In genomic region chr16:38800091-38800490, GRCm38 (mm10) we compare ENCODE assay signal across 11 mouse cellular contexts. TPM values are rescaled to one million over a fixed set of nuclear protein-coding genes. Genes with fewer than 3 reads are reported as not detected.
DNase-seq lines count a peak whose midpoint lies in the region; ATAC-seq and TF ChIP-seq lines count a peak whose summit lies in the region.
"Had no signal": no experiment of that assay in that cellular context is flagged by ENCODE, and none has a peak within 500 bp of the region (broad histone marks: within the 10 kb centered on the region; RNA-seq: fewer than 3 reads in every experiment).

Upk1b (minus strand) TSS chr16:38800328.

- no peak for TF ChIP-seq CTCF in kidney, adult 2 months (conservative IDR thresholded peaks at IDR 0.05; ENCODE audit: insufficient read depth, insufficient read length, low read depth, low read length)
- no peak for TF ChIP-seq CTCF in left cerebral cortex, adult 2 months (IDR thresholded peaks at IDR 0.05)

- no peak within 1 kb of the TSS for H3K4me3 ChIP-seq in kidney, adult 2 months (ENCODE audit: insufficient read depth, low read depth, low read length)
- no peak within 1 kb of the TSS for H3K4me3 ChIP-seq in intestine, embryonic 16.5 days (ENCODE audit: low read length)
- peak within 1 kb of the TSS; percentile 17 for H3K4me3 ChIP-seq in stomach, embryonic 16.5 days (replicated peaks; ENCODE audit: low read length)
- no peak within 1 kb of the TSS for H3K4me3 ChIP-seq in left cerebral cortex, adult 2 months
- H3K4me3 ChIP-seq: liver, embryonic 13.5 days; neural tube, embryonic 13.5 days had no signal

- H3K4me1 ChIP-seq in kidney, adult 2 months (ENCODE audit: control insufficient read depth, insufficient read depth, low read length) = no peaks in the 10 kb centered on the region
- H3K4me1 ChIP-seq in intestine, embryonic 16.5 days (ENCODE audit: control insufficient read depth, insufficient read depth, low read length) = no peaks in the 10 kb centered on the region
- H3K4me1 ChIP-seq in stomach, embryonic 16.5 days (ENCODE audit: control insufficient read depth, insufficient read depth, low read length) = no peaks in the 10 kb centered on the region
- H3K4me1 ChIP-seq: liver, embryonic 13.5 days; neural tube, embryonic 13.5 days had no signal

- no peaks in the 10 kb centered on the region for H3K9me3 ChIP-seq in intestine, embryonic 16.5 days (ENCODE audit: control insufficient read depth, low read length)
- H3K9me3 ChIP-seq in stomach, embryonic 16.5 days (replicated peaks; ENCODE audit: control insufficient read depth, low read length) = no peaks in the 10 kb centered on the region
- H3K9me3 ChIP-seq: liver, embryonic 13.5 days; neural tube, embryonic 13.5 days had no signal

- peak; percentile 18 to 37 for DNase-seq in kidney, postnatal 4 days
- DNase-seq in kidney, adult 2 months = no peak
- DNase-seq in embryo, embryonic 10.5 days (ENCODE audit: low spot score) = peak; percentile 25
- DNase-seq in B cell, adult 2 months = no peak
- no peak for DNase-seq in gastrocnemius, postnatal 10 days
- no peak for DNase-seq in left cerebral cortex, adult 2 months (ENCODE audit: extremely low spot score in 1 of 2, low spot score in 2 of 2)
- DNase-seq: cerebellum, adult 9-11 months; liver, embryonic 13.5 days had no signal

- WGBS in kidney, adult 2 months = 22% methylated on average over 10 of the region's 10 CpGs
- WGBS in intestine, embryonic 16.5 days = 28% methylated on average over 10 of the region's 10 CpGs
- 20% methylated on average over 10 of the region's 10 CpGs for WGBS in stomach, embryonic 16.5 days

- H3K27ac ChIP-seq in kidney, adult 2 months (ENCODE audit: insufficient read depth, low read depth, low read length) = no peak within 1 kb of the TSS
- no peak within 1 kb of the TSS for H3K27ac ChIP-seq in intestine, embryonic 16.5 days (ENCODE audit: low read length)
- H3K27ac ChIP-seq in stomach, embryonic 16.5 days (ENCODE audit: low read length) = peak within 1 kb of the TSS; percentile 23; the same call in 1 of the 2 replicates
- H3K27ac ChIP-seq in left cerebral cortex, adult 2 months = no peak within 1 kb of the TSS
- H3K27ac ChIP-seq: liver, embryonic 13.5 days; neural tube, embryonic 13.5 days had no signal

- intact Hi-C loops in left cerebral cortex, adult 2 months (cut with DNase I) = no loop called here

- H3K9ac ChIP-seq in intestine, embryonic 16.5 days (ENCODE audit: low read depth, low read length) = no peak within 1 kb of the TSS
- peak within 1 kb of the TSS; percentile 43; the same call in 1 of the 2 replicates for H3K9ac ChIP-seq in stomach, embryonic 16.5 days (ENCODE audit: low read length)
- H3K9ac ChIP-seq: liver, embryonic 13.5 days; neural tube, embryonic 13.5 days had no signal

- no peaks in the 10 kb centered on the region for H3K36me3 ChIP-seq in kidney, adult 2 months (ENCODE audit: control insufficient read depth, insufficient read depth, low read length)
- no peaks in the 10 kb centered on the region for H3K36me3 ChIP-seq in intestine, embryonic 16.5 days (ENCODE audit: control insufficient read depth, insufficient read depth, low read length)
- no peaks in the 10 kb centered on the region for H3K36me3 ChIP-seq in stomach, embryonic 16.5 days (ENCODE audit: control insufficient read depth, insufficient read depth, low read length)
- H3K36me3 ChIP-seq: liver, embryonic 13.5 days; neural tube, embryonic 13.5 days had no signal

- TF ChIP-seq POLR2A in kidney, adult 2 months (IDR thresholded peaks at IDR 0.05; ENCODE audit: low read depth, low read length) = no peak

- peak; percentile 52; the same call in 1 of the 2 replicates for ATAC-seq in intestine, embryonic 16.5 days
- ATAC-seq in stomach, embryonic 16.5 days (ENCODE audit: insufficient read depth, low FRiP score) = peak; percentile 74; the same call in 1 of the 2 replicates

- H3K27me3 ChIP-seq in kidney, adult 2 months (replicated peaks; ENCODE audit: control insufficient read depth, insufficient read depth, low read length) = no peaks in the 10 kb centered on the region
- no peaks in the 10 kb centered on the region for H3K27me3 ChIP-seq in intestine, embryonic 16.5 days (replicated peaks; ENCODE audit: control insufficient read depth, insufficient read depth, low read length)
- no peaks in the 10 kb centered on the region for H3K27me3 ChIP-seq in stomach, embryonic 16.5 days (ENCODE audit: control insufficient read depth, insufficient read depth, low read length)
- H3K27me3 ChIP-seq: neural tube, embryonic 13.5 days had no signal

- no peak within 1 kb of the TSS for H3K4me2 ChIP-seq in intestine, embryonic 16.5 days (ENCODE audit: low read depth, low read length)
- H3K4me2 ChIP-seq in stomach, embryonic 16.5 days (ENCODE audit: low read depth, low read length) = no peak within 1 kb of the TSS
- H3K4me2 ChIP-seq: liver, embryonic 13.5 days; neural tube, embryonic 13.5 days had no signal

RNA-seq across cellular contexts. Expression of gene Upk1b, which starts in this region (rescaled TPM):
- polyA plus RNA-seq in kidney, adult 2 months (2012; rRNA removed) = 5.3 and 7.4 TPM in 2 replicates
- polyA plus RNA-seq in intestine, embryonic 16.5 days (2015; fragmentation: Nextera tagmentation; extraction: Ambion mirVana) = 12.0 and 13.6 TPM in 2 replicates
- polyA plus RNA-seq in stomach, embryonic 16.5 days (2015; fragmentation: Nextera tagmentation; extraction: Ambion mirVana) = 73.9 and 99.9 TPM in 2 replicates
- not detected for total RNA-seq in gastrocnemius, postnatal 10 days (2021)
- total RNA-seq in left cerebral cortex, adult 2 months (2021) = 1 to 10 TPM; 1.4 to 1.7 TPM

Comparison
In these comparisons a context has a peak if more than half of its experiments do, and no peak if none do; other contexts are left out.
1. DNase-seq: peak in kidney, postnatal 4 days (2 of 2) and embryo, embryonic 10.5 days (single experiment); none in kidney, adult 2 months (single experiment), B cell, adult 2 months (0 of 2), gastrocnemius, postnatal 10 days (single experiment) and left cerebral cortex, adult 2 months (0 of 2).